Mouse (Mus musculus) cerebellum, adult 11 months (tissue): ENCODE results near the gene Sh2b3.

ENCODE experiments used
- DNase-seq: peaks from one replicate; pipeline ENCODE4 v3.0.0; 2022

The Sh2b3 gene

GRCm38 (mm10) chr5:121822786-121823505 is 14.5 kb downstream of the Sh2b3 start:
- DNase-seq: peak; percentile 26

- peak; percentile 37 for DNase-seq
These were observed 15.9 kb downstream of the Sh2b3 start for GRCm38 (mm10) chr5:121821552-121821951.

GRCm38 (mm10) chr5:121821116-121821515 is 16.3 kb downstream of the Sh2b3 start:
- DNase-seq: no peak

- no peak for DNase-seq
These were observed 16.8 kb downstream of the Sh2b3 start for GRCm38 (mm10) chr5:121820657-121821056.

GRCm38 (mm10) chr5:121820161-121820560 is 17.3 kb downstream of the Sh2b3 start:
- DNase-seq: no peak

GRCm38 (mm10) chr5:121819559-121819958 is 17.9 kb downstream of the Sh2b3 start:
- DNase-seq: no peak

GRCm38 (mm10) chr5:121818862-121819261 is 18.6 kb downstream of the Sh2b3 start:
- no peak for DNase-seq

GRCm38 (mm10) chr5:121818401-121818800 is 19.0 kb downstream of the Sh2b3 start:
- no peak for DNase-seq

GRCm38 (mm10) chr5:121817551-121817950 is 19.9 kb downstream of the Sh2b3 start:
- peak; percentile 28 for DNase-seq

GRCm38 (mm10) chr5:121816611-121817010 is 20.8 kb downstream of the Sh2b3 start:
- DNase-seq: no peak

- DNase-seq: no peak
These were observed 21.5 kb downstream of the Sh2b3 start for GRCm38 (mm10) chr5:121815867-121816380.

- DNase-seq: peak; percentile 69
These were observed 22.4 kb downstream of the Sh2b3 start for GRCm38 (mm10) chr5:121815067-121815466.

- DNase-seq: no peak
These were observed 23.7 kb downstream of the Sh2b3 start for GRCm38 (mm10) chr5:121813744-121814143.

- DNase-seq: no peak
These were observed 24.8 kb downstream of the Sh2b3 start for GRCm38 (mm10) chr5:121812526-121813243.

GRCm38 (mm10) chr5:121811485-121811931 is 25.9 kb downstream of the Sh2b3 start:
- peak; percentile 35 for DNase-seq

- DNase-seq: no peak
These were observed 26.9 kb downstream of the Sh2b3 start for GRCm38 (mm10) chr5:121810331-121811151.

- DNase-seq: peak; percentile 44
These were observed 27.7 kb downstream of the Sh2b3 start for GRCm38 (mm10) chr5:121809667-121810224.

- DNase-seq: no peak
These were observed 29.2 kb downstream of the Sh2b3 start for GRCm38 (mm10) chr5:121808202-121808601.

- DNase-seq: no peak
These were observed 30.3 kb downstream of the Sh2b3 start for GRCm38 (mm10) chr5:121807186-121807585.

- no peak for DNase-seq
These were observed 39.0 kb downstream of the Sh2b3 start for GRCm38 (mm10) chr5:121798447-121798846.

- DNase-seq: no peak
These were observed 41.6 kb downstream of the Sh2b3 start for GRCm38 (mm10) chr5:121795800-121796199.

- no peak for DNase-seq
These were observed 46.4 kb downstream of the Sh2b3 start for GRCm38 (mm10) chr5:121791026-121791425.
